Mouse (Mus musculus) liver, embryonic 12.5 days (tissue): Measurements from ENCODE around the gene Smad6. TPM values are rescaled to one million over a fixed set of nuclear protein-coding genes. Genes with fewer than 3 reads are reported as not detected.
A peak's percentile ranks its signal among the peaks of the same experiment; 100 is the strongest.

Source experiments
- ATAC-seq: fragments of 200-750 bp; cut with Nextera tagmentation; 2 replicates; pipeline ENCODE4 v1.8.0; 2017; ENCODE audit warnings: moderate number of reproducible peaks, mild to moderate bottlenecking, moderate library complexity
- H3K27ac ChIP-seq: fragments of 300-500 bp; sonication (generic); 2 replicates; pipeline ENCODE4 v1.5.1; 2016; ENCODE audit warnings: mild to moderate bottlenecking
- H3K27me3 ChIP-seq: fragments of 300-500 bp; sonication (generic); replicated peaks from 2 replicates; pipeline ENCODE4 v1.6.1; 2016; ENCODE audit warnings: mild to moderate bottlenecking, moderate library complexity
- H3K36me3 ChIP-seq: fragments of 300-500 bp; sonication (generic); 2 replicates; pipeline ENCODE4 v1.6.1; 2016; ENCODE audit warnings: mild to moderate bottlenecking, moderate library complexity
- H3K4me1 ChIP-seq: fragments of 300-500 bp; sonication (generic); 2 replicates; pipeline ENCODE4 v1.6.1; 2016
- H3K4me2 ChIP-seq: fragments of 300-500 bp; sonication (generic); 2 replicates; pipeline ENCODE4 v1.6.1; 2016; ENCODE audit warnings: mild to moderate bottlenecking, moderate library complexity
- H3K4me3 ChIP-seq: fragments of 300-500 bp; sonication (generic); 2 replicates; pipeline ENCODE4 v1.5.1; 2016; ENCODE audit warnings: mild to moderate bottlenecking, moderate library complexity
- H3K9ac ChIP-seq: fragments of 300-500 bp; sonication (generic); 2 replicates; pipeline ENCODE4 v1.6.1; 2016; ENCODE audit warnings: mild to moderate bottlenecking, moderate library complexity
- H3K9me3 ChIP-seq: fragments of 300-500 bp; sonication (generic); replicated peaks from 2 replicates; pipeline ENCODE4 v1.6.1; 2016; ENCODE audit warnings: mild to moderate bottlenecking, moderate library complexity
- WGBS: fragments of 180-500 bp; shearing (Covaris S2); methylation state at CpG from one replicate; pipeline ENCODE4 v1.1.7; 2016; ENCODE audit not compliant: insufficient replicate concordance; 5-methylcytosine and 5-hydroxymethylcytosine counted together
- polyA plus RNA-seq: library from polyadenylated mRNA; unstranded; fragments of >200 nt; fragmentation: Nextera tagmentation; extraction: Ambion mirVana; gene quantifications from 2 replicates; pipeline ENCODE4 v1.2.1, GENCODE M21; 2016

Gene Smad6
- polyA plus RNA-seq, 1 experiment from 2014 or later: 11.7 TPM

DNA sequence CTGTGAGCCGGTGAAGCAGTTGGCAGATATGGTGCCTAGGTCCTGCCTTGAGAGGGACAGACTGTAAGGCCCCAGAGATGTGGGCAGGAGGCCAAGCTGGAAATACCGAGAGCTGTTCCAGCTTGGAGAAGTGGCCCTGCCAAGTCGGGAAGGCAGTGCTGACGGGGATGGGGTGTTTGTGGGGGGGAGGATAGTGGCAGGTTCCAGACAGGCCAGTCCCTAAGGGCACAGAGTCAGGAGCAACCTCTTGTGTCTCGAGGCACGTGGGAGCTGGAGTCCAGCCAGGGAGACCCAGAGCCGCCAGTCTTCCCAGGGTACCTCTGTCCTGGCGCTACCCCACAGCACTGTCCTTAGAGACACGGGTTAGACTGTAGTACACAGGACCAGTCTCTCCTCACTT, 53.3 kb downstream of the Smad6 start:
- Histone ChIP-seq H3K36me3 (peaks cover 6% of the 10 kb centered on the region; the same call in 1 of the 2 replicates), H3K27me3 (0 out of 2 replicates have a peak, but pooled peaks cover 8% of the 10 kb centered on the region), H3K4me1 (peaks cover 58% of the 10 kb centered on the region), H3K4me2 (no peak overlapping the region), H3K9ac (no peak overlapping the region), H3K9me3 (no peaks in the 10 kb centered on the region), H3K27ac (0 out of 2 replicates have a peak overlapping the region, but pooled peaks have one; percentile 1), H3K4me3 (no peak overlapping the region)
- WGBS: 61% methylated on average over 9 of the region's 9 CpGs
- ATAC-seq: no peak

DNA sequence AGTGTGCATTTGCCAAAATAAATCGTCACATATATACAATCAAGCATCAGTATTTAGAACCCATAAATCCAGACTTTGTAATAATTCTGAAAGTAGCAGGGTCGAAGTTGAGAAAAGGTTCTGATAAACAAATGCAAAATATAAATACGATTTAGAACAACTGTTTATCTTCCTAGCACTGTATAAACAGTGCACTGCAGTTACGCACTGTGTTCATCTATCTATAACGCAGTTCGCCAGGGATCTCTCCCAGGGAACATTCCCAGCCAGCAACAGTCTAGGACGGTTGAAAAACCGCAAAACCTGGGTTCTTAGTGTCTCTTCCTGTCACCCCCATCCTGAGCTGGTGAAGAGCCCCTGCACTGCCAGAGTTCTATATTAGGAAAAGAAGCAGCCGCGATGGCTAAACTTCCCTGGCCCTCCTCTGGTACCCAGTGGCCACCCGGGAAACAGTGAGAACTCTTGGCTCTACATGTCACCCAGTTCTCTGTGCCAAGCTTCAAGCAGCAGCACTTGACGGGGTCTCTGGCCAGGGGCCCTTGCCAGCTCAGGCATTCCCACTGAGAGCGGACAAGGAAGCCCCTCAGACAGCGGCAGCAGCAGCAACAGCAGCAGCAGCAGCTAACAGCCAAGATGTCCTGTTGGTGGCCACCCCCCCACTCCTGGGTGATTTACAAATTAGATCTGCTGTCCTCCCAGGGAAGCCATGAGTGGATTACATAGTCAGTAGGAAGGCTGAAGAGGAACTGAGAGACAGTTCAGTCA, 54.3 kb downstream of the Smad6 start:
- H3K4me1 ChIP-seq: peaks cover 63% of the 10 kb centered on the region
- WGBS: 60% methylated on average over 14 of the region's 14 CpGs

DNA sequence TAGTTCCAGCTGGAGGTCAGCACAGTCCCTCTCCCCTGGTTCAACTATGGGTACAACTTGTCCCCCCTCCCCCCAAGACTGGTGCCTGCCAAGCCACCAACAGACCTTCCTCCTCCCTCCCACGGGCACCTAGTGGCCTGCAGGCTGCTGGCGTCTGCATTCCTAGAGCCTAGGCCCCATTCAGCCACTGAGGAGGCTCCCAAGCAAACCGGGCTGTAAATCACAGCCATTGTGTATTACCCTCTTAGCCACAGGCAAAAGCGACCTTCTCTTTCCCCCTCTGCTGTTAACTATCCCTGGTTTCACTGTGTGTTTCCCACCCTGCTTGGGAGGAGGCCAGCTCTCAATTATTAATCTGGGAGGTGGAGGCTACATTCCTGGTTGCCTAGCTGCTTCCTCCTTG, 56.3 kb downstream of the Smad6 start:
- 57% methylated on average over 4 of the region's 4 CpGs for WGBS
- no peak overlapping the region for H3K9ac ChIP-seq
- no peak for ATAC-seq
- H3K27me3 ChIP-seq: peaks cover 9% of the 10 kb centered on the region; the same call in 1 of the 2 replicates
- H3K9me3 ChIP-seq: no peaks in the 10 kb centered on the region
- no peak overlapping the region for H3K4me2 ChIP-seq
- no peak overlapping the region for H3K27ac ChIP-seq
- no peaks in the 10 kb centered on the region for H3K36me3 ChIP-seq
- H3K4me1 ChIP-seq: peaks cover 65% of the 10 kb centered on the region
- H3K4me3 ChIP-seq: no peak overlapping the region

More for the DNA sequence above, 54.3 kb downstream of the Smad6 start:
- Histone ChIP-seq H3K4me2 (no peak overlapping the region), H3K9ac (no peak overlapping the region), H3K27me3 (0 out of 2 replicates have a peak, but pooled peaks cover 8% of the 10 kb centered on the region), H3K27ac (no peak overlapping the region), H3K36me3 (peaks cover 2% of the 10 kb centered on the region; the same call in 1 of the 2 replicates), H3K4me3 (no peak overlapping the region), H3K9me3 (no peaks in the 10 kb centered on the region)
- ATAC-seq: no peak

DNA sequence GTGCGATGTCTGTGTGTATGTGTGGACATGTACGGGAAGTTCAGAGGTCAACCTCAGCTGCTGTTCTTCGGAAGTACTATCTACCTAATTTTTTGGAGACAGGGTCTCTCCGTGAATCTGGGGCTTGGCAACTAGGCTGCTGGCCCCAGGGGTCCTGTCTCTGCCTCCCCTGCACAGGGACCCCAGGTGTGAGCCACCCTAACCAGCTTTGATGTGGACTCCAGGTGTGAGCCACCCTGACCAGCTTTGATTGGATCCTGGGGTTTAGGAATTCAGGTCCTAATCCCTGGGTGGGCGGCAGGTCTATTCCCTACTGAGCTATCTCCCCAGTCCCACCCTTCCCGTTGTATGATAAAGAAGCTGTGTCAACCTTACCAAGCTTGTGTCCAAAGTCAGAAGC, 60.0 kb downstream of the Smad6 start:
- H3K9me3 ChIP-seq: no peaks in the 10 kb centered on the region
- WGBS: 60% methylated on average over 6 of the region's 6 CpGs
- H3K4me3 ChIP-seq: no peak overlapping the region
- ATAC-seq: no peak
- H3K27me3 ChIP-seq: peaks cover 7% of the 10 kb centered on the region; the same call in 1 of the 2 replicates
- H3K27ac ChIP-seq: no peak overlapping the region
- no peaks in the 10 kb centered on the region for H3K36me3 ChIP-seq
- H3K4me1 ChIP-seq: peaks cover 76% of the 10 kb centered on the region
- H3K9ac ChIP-seq: no peak overlapping the region
- H3K4me2 ChIP-seq: no peak overlapping the region

DNA sequence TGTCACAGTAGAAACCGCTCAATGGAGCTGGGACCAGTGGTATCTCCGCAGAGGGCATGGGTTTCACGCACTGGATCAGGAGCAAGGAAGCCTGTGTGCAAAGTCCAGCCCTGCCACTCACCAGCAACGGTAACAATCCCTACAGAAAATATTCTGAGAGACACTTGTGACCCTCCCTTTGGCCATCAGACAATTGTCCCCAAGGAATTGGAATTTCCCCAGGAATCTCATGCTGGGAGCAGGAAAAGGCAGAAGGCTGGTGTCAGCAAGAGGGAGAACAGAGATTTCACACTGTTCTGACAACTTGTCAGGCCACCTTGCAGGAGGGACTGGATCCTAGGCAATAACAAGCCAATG, 61.1 kb downstream of the Smad6 start:
- no peak overlapping the region for H3K9ac ChIP-seq
- H3K4me3 ChIP-seq: no peak overlapping the region
- H3K36me3 ChIP-seq: no peaks in the 10 kb centered on the region
- WGBS: 23% methylated on average over 4 of the region's 4 CpGs
- peaks cover 7% of the 10 kb centered on the region; the same call in 1 of the 2 replicates for H3K27me3 ChIP-seq
- peak overlapping the region; percentile 28; the same call in 1 of the 2 replicates for H3K4me2 ChIP-seq
- H3K4me1 ChIP-seq: peaks cover 80% of the 10 kb centered on the region
- ATAC-seq: no peak
- H3K27ac ChIP-seq: no peak overlapping the region
- no peaks in the 10 kb centered on the region for H3K9me3 ChIP-seq

DNA sequence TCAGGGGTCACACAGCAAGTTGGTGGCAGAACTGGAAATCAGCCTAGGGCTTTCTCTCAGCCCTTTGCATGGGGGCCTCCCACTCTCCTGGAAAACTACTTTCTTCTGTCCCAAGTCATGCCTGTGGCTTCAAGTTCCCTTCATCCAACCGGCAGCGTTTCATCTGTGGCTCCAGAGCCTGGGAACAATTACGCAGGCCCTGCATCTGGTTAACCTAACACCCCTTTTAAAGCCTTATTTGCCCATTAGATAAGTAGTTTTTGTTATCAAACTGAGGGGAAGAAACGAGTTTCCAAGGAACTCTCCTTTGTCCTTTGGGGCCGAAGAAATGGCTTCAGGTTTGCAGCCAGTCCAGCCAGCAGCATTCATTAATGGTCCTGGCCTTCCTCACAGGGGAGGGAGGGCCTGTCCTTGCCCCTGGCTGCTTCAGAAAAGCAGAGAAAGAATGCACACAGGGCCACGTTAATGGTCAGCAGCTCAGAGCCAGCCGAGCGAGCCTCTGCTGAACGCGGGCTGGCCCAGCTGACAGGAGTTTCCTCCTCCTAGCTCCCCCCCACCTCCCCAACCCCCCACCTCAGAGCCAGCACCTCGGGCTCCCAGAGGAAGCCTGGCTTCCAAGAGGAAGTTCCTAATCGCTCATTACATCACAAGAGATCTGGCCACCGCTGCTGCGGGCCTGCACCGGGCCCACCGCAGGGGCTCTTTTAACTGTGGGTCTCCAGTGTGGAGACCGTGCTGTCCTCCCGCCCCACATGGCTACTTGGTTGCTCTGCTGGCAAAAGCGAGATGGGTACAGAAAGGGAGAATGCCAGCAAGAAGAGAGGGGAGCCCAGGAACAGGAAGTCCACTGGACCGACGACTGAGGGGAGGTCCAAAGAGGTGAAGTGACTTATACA, 61.7 kb downstream of the Smad6 start:
- H3K4me3 ChIP-seq: no peak overlapping the region
- no peak overlapping the region for H3K9ac ChIP-seq
- 11% methylated on average over 21 of the region's 21 CpGs for WGBS
- H3K4me2 ChIP-seq: peak overlapping the region; percentile 28
- ATAC-seq: no peak
- peak overlapping the region; percentile 46 for H3K27ac ChIP-seq
- peaks cover 77% of the 10 kb centered on the region for H3K4me1 ChIP-seq
- H3K9me3 ChIP-seq: no peaks in the 10 kb centered on the region
- no peaks in the 10 kb centered on the region for H3K36me3 ChIP-seq
- peaks cover 7% of the 10 kb centered on the region; the same call in 1 of the 2 replicates for H3K27me3 ChIP-seq

DNA sequence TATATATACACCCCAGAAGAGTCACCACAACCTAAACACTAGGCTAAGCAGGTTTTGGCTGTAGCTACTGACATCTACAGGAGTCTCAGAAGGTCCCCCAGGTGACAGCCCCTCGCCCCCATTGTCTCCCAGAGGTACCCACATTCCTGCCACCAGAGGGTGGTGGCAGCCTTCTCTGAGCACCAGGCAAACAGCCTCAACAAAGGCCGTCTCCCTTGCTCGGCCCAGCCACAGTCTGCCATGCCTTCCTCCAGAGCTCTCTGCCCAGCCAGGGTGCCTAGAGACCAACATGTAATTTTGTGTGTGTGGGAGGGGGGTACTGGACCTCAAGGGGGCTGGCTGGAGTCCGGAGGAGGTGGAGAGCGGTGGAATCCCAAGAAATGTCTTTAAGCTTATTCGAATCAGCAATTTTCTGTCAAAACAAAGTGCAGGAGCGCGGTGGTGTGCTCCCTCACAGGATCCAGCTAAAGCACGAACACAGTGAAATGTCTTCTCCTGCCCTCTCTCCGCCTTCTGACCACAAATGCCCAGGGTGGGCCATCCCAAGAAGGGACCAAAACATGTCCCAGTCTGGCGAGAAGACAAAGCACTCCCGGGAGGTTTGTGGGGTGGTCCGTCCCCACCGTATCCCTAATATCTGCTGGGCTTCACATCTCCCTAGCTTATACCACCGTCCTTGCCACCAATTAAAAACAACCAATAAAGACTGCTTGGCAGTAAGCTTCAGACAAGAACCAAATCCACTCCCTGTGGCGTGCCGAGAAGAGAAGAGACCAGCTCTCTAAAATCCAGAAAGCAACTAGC, 62.5 kb downstream of the Smad6 start:
- H3K36me3 ChIP-seq: no peaks in the 10 kb centered on the region
- H3K4me2 ChIP-seq: no peak overlapping the region
- ATAC-seq: no peak
- no peak overlapping the region for H3K9ac ChIP-seq
- peaks cover 74% of the 10 kb centered on the region for H3K4me1 ChIP-seq
- 57% methylated on average over 17 of the region's 17 CpGs for WGBS
- H3K27me3 ChIP-seq: peaks cover 7% of the 10 kb centered on the region; the same call in 1 of the 2 replicates
- peak overlapping the region; percentile 34; the same call in 1 of the 2 replicates for H3K27ac ChIP-seq
- no peak overlapping the region for H3K4me3 ChIP-seq
- no peaks in the 10 kb centered on the region for H3K9me3 ChIP-seq

DNA sequence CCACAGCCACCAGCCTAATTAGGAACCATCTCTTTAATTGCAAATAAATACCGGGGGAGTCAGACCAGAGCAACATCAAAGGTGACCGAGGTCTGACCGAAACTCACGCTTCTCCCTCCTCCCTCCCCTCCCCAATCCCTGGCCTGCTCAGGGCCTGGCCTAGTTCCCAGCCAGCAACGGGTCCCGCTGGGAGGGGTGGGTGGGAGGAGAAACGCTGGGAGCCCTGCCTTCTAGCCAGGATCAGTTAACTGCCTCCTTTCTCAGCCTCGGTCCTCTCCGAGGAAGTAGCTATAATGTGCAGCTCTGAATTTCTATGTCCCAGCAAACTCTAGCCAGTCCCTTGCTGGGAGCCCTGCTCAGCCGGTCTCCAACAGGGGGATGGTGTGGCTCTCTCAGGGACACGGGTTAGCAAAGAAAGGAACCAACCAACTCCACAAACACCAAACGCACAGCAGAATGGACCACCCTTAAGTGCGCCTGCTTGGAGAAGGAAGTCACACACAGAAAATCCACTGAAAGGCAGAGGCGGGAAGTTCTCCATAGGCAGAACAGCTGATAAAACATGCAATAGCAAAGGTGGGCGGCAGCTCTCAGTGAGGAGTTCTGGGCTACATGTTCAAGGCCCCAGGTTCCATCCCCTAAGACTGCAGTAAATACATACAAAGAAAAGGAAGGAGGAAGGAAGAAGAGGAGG, 63.4 kb downstream of the Smad6 start:
- H3K4me2 ChIP-seq: no peak overlapping the region
- no peak for ATAC-seq
- peaks cover 7% of the 10 kb centered on the region; the same call in 1 of the 2 replicates for H3K27me3 ChIP-seq
- peaks cover 68% of the 10 kb centered on the region for H3K4me1 ChIP-seq
- peaks cover 4% of the 10 kb centered on the region for H3K36me3 ChIP-seq
- 38% methylated on average over 15 of the region's 15 CpGs for WGBS
- no peak overlapping the region for H3K4me3 ChIP-seq
- H3K27ac ChIP-seq: peak overlapping the region; percentile 34; the same call in 1 of the 2 replicates
- no peak overlapping the region for H3K9ac ChIP-seq
- no peaks in the 10 kb centered on the region for H3K9me3 ChIP-seq

DNA sequence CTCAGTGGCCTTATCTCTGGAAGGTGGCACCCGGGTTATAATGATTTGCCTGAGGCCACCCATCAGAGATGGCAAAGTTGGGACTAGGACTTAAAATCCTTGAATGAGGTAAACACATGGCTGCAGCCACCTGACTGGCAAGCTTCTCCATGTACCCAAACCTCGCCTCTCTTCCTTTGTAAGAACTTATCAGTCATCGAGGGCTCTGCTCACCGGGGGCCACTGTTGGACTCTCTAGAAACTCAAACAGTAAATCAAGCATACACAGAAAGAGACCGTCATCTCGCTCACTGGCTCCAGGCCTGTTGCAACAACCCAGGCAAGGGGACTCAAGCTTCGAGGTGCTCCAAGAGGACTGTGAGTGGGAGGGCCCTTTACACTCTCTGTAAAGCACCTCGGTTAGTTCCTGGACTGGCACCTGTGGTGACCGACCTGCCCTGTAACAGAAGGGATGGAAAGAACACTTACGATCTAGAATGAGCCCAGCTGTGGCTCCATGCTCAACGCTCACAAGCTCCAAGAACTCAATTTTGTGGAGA, 64.1 kb downstream of the Smad6 start:
- whole genome bisulfite sequencing: 60% methylated on average over 11 of the region's 11 CpGs
- no peak overlapping the region; the same call in 1 of the 2 replicates for H3K27ac ChIP-seq
- no peak for ATAC-seq
- H3K9me3 ChIP-seq: no peaks in the 10 kb centered on the region
- H3K27me3 ChIP-seq: peaks cover 7% of the 10 kb centered on the region; the same call in 1 of the 2 replicates
- peaks cover 64% of the 10 kb centered on the region for H3K4me1 ChIP-seq
- no peak overlapping the region for H3K4me2 ChIP-seq
- peaks cover 6% of the 10 kb centered on the region for H3K36me3 ChIP-seq
- H3K9ac ChIP-seq: no peak overlapping the region
- no peak overlapping the region for H3K4me3 ChIP-seq

DNA sequence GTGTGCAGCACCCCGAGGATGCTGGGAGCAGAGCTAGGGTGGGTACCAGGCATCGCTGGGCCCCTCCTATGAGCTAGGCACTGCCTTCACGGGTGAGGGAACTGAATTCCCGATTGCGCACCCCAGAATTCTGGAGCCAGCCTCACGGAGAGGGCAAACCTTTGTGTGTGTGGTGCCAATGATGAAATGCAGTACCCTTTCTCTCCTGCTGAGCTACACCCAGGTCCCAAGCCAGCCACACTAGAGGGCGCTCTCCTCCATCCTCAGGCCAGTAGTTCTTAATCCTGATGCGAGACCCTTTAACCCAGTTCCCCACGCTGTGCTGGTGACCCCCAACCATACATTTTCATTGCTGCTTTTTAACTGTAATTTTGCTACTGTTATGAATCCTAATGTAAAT, 65.8 kb downstream of the Smad6 start:
- Histone ChIP-seq H3K36me3 (peaks cover 13% of the 10 kb centered on the region), H3K27ac (no peak overlapping the region), H3K9ac (no peak overlapping the region), H3K4me2 (no peak overlapping the region), H3K9me3 (no peaks in the 10 kb centered on the region), H3K4me1 (peaks cover 58% of the 10 kb centered on the region), H3K4me3 (no peak overlapping the region), H3K27me3 (0 out of 2 replicates have a peak, but pooled peaks cover 7% of the 10 kb centered on the region)
- 34% methylated on average over 9 of the region's 9 CpGs for WGBS
- no peak for ATAC-seq

DNA sequence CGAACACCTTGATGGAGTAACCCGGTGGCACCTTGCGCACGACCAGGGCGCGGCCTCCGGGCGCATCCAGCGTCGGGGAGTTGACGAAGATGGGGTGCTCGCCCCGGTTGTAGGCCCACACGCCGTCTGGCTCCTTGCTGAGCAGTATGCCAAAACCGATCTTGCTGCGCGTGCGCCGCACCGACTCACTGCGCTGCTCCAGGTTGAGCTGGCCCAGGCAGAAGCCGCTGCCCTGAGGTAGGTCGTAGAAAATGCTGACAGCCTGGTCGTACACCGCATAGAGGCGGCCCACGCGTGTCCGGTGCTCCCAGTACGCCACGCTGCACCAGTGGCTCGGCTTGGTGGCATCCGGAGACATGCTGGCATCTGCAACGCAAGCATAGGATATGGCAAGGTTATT, 68.2 kb downstream of the Smad6 start:
- no peak for ATAC-seq

More for the DNA sequence above, 68.2 kb downstream of the Smad6 start:
- Histone ChIP-seq H3K9ac (no peak overlapping the region), H3K36me3 (peaks cover 13% of the 10 kb centered on the region), H3K4me2 (no peak overlapping the region), H3K4me3 (no peak overlapping the region), H3K9me3 (no peaks in the 10 kb centered on the region), H3K4me1 (peaks cover 34% of the 10 kb centered on the region), H3K27ac (no peak overlapping the region), H3K27me3 (no peaks in the 10 kb centered on the region)
- WGBS: 86% methylated on average over 35 of the region's 35 CpGs
